Mouse (Mus musculus): ENCODE data around the gene Olfr1329. TPM values are rescaled to one million over a fixed set of nuclear protein-coding genes. Genes with fewer than 3 reads are reported as not detected.
"Not testable (repeated sequence)": the region's sequence is repeated elsewhere in the genome, so short reads cannot be mapped to it uniquely, and the experiment has no call there.

Gene Olfr1329
- not detected in 2 replicates for polyA plus RNA-seq (2015; fragmentation: Nextera tagmentation; extraction: Ambion mirVana)

DNA sequence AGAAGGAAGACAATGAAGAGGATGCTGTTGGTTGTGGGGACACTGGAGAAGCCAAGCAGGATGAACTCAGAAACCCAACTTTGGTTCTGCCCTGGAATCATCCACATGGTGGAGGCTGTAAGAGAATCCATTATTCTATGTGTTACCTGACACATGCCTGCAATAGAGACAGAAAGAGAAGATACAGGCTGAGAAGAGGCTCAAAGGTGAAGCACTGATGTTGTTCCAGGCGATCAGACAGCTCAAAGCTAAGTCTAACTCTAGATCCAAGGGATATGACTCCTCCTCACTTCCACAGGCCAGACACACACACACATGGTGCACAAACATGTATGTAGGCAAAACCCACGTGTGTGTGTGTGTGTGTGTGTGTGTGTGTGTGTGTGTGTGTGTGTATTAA is at the start of gene Olfr1329:
Gene Olfr1329 (minus strand): TSS at position 101 of the 400 bp plus-strand sequence.
- not testable (repeated sequence) for H3K4me3 ChIP-seq; H3K27ac ChIP-seq; H3K36me3 ChIP-seq (replicated peaks); H3K9me3 ChIP-seq; H3K4me1 ChIP-seq; H3K9ac ChIP-seq; H3K4me2 ChIP-seq; ATAC-seq (replicated peaks); H3K27me3 ChIP-seq (replicated peaks)
- 71% methylated on average over 2 of the region's 2 CpGs for WGBS

DNA sequence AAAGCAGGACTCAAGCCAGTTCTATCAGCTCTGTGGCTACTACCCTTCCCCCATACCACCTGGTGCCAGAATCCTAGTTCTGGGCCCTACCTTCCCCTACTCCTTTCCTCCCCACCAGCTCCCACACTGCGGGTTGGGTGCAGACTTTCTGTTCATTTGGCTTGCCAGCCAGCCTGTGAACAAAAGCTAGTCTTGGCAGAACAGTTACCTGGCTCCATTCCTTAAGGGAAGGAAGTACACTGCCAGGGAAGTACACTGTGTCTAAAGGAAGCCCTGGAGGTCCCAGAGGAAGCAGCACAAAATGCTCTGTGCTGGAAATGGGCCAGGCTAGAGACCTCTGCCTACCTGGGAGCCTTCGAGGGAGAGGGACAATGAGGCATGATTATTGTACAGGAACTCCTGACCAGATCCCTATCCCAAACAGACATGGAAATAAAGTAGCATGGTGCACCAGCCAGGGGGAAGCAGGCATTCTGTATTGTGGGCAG is 43.9 kb upstream of the Olfr1329 start, which contains the start of gene Lao1:
Gene Lao1 (plus strand): TSS at position 438 of the 488 bp plus-strand sequence.
- no peak within 1 kb of the TSS for H3K27ac ChIP-seq
- H3K4me1 ChIP-seq: no peaks in the 10 kb centered on the region
- no peaks in the 10 kb centered on the region for H3K27me3 ChIP-seq (replicated peaks)
- H3K9me3 ChIP-seq: no peaks in the 10 kb centered on the region
- H3K36me3 ChIP-seq (replicated peaks): no peaks in the 10 kb centered on the region
- no peak within 1 kb of the TSS for H3K9ac ChIP-seq
- WGBS: 82% methylated on average over 2 of the region's 2 CpGs
- no peak for ATAC-seq (replicated peaks)
- no peak within 1 kb of the TSS for H3K4me2 ChIP-seq
- no peak within 1 kb of the TSS for H3K4me3 ChIP-seq

DNA sequence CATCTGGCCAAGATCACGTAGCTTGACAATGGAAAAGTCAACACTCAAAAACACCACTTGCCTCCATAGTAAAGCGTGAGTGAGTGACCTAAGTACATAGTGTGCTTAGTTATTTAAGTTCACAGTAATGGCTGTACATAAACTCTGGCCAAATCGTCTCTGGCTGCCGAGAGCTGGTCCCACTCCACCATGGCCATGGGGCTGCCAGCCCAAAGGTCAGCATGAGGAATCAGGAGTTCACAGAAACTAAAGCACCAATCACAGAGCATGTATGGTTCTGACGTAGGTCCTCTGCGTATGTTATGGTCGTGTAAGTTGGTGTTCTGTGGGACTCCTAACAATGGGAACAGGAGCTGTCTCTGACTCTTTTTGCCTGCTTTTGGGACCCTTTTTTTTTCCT is 41.5 kb upstream of the Olfr1329 start:
- Histone ChIP-seq H3K4me1 (no peaks in the 10 kb centered on the region), H3K27ac (no peak overlapping the region), H3K9me3 (no peaks in the 10 kb centered on the region), H3K27me3 (replicated peaks) (no peaks in the 10 kb centered on the region), H3K4me3 (no peak overlapping the region), H3K4me2 (no peak overlapping the region), H3K36me3 (replicated peaks) (no peaks in the 10 kb centered on the region), H3K9ac (no peak overlapping the region)
- WGBS: 88% methylated on average over 7 of the region's 7 CpGs
- no peak for ATAC-seq (replicated peaks)

DNA sequence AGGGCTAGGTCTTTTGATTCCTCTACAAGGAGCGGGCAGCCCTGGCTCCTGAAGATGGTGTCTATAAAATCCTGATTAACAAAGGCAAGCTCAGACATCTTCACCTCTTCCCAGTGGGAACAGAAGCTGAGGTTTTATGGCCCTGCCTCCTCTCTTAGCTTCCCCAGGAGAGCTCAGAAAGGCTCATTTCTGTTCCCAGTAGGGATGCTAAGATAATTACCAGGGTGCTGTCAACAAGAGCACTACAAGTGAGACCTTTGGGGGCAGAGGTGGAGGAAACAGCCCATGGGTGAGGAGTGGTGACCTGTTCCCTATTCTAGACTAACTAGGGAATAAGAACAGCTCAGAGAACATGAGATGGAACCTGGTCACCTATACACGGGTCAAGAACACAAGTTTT is 21.2 kb upstream of the Olfr1329 start, which contains the start of gene Olfr1328:
Gene Olfr1328 (minus strand): TSS at position 101 of the 400 bp plus-strand sequence.
- no peaks in the 10 kb centered on the region for H3K4me1 ChIP-seq
- H3K9ac ChIP-seq: no peak within 1 kb of the TSS
- no peak within 1 kb of the TSS for H3K27ac ChIP-seq
- WGBS: 72% methylated on average over 2 of the region's 2 CpGs
- no peaks in the 10 kb centered on the region for H3K9me3 ChIP-seq
- ATAC-seq (replicated peaks): no peak
- H3K36me3 ChIP-seq (replicated peaks): no peaks in the 10 kb centered on the region
- no peaks in the 10 kb centered on the region for H3K27me3 ChIP-seq (replicated peaks)
- H3K4me3 ChIP-seq: no peak within 1 kb of the TSS
- no peak within 1 kb of the TSS for H3K4me2 ChIP-seq

DNA sequence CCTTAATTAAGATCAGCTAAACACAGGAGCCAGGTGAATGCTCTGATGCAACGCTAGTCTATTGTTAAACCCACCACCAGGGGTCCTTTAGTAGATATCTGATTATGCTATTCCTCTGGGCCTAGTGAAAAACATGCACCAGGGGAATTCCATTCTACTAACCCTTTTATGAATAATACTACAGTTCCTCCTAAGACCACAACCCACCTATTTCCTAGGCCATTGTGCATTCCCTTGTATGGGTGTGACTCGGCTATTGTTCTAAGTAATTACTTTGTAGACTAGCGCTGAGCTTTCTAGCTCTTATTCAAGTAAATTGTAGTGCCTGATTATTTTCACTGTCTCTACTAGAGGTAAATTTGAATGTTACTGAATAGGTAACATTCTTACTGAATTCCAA is 14.1 kb upstream of the Olfr1329 start:
- not testable (repeated sequence) for H3K4me1 ChIP-seq; H3K36me3 ChIP-seq (replicated peaks); ATAC-seq (replicated peaks); H3K4me3 ChIP-seq; H3K9me3 ChIP-seq; H3K27me3 ChIP-seq (replicated peaks); H3K9ac ChIP-seq; H3K4me2 ChIP-seq; H3K27ac ChIP-seq
- 68% methylated on average over 3 of the region's 3 CpGs for WGBS

DNA sequence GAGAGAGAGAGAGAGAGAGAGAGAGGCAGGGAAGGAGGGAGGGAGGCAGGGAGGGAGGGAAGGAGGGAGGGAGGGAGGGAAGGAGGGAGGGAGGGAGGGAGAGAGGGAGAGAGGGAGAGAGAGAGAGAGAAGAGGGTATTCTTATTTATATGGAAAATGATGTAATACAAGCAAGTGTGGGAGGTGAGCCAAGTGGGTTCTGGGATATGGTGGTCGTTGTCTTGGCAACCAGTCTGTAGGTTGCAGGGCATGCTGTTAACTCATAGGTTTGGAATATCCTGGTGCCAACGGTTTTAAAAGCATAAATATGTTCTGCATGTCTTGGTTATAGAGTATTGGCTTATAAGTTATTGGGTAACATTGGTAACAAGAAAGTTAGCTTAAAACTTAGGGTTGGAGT is 15.3 kb downstream of the Olfr1329 start:
- no peak overlapping the region for H3K4me2 ChIP-seq
- no peak for ATAC-seq (replicated peaks)
- H3K27ac ChIP-seq: no peak overlapping the region
- WGBS: 68% methylated on average over 2 of the region's 2 CpGs
- no peaks in the 10 kb centered on the region for H3K9me3 ChIP-seq
- H3K9ac ChIP-seq: no peak overlapping the region
- no peaks in the 10 kb centered on the region for H3K4me1 ChIP-seq
- H3K4me3 ChIP-seq: no peak overlapping the region
- no peaks in the 10 kb centered on the region for H3K27me3 ChIP-seq (replicated peaks)
- no peaks in the 10 kb centered on the region for H3K36me3 ChIP-seq (replicated peaks)

DNA sequence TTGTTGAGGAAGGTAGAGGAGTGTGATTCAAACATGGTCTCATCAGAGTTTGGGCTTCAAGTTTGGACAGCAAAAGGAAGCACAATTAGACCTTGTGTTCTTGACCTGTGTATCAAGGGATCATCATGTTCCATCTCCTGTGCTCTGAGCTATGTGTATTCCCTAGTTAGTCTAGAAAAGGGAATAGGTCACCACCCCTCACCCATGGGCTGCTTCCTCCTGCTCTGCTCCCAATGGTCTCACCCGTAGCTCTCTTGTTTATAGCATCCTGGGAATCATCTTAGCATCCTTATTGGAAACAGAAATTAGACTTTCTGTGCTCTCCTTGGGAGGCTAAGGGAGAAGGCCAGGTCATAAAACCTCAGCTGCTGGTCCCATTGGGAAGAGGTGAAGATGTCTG is 29.0 kb downstream of the Olfr1329 start, which contains the start of gene Olfr1330:
Gene Olfr1330 (plus strand): TSS at position 301 of the 400 bp plus-strand sequence.
- Histone ChIP-seq H3K36me3 (replicated peaks) (no peaks in the 10 kb centered on the region), H3K9ac (no peak within 1 kb of the TSS), H3K4me1 (no peaks in the 10 kb centered on the region), H3K4me3 (no peak within 1 kb of the TSS), H3K9me3 (no peaks in the 10 kb centered on the region), H3K4me2 (no peak within 1 kb of the TSS), H3K27me3 (replicated peaks) (no peaks in the 10 kb centered on the region), H3K27ac (no peak within 1 kb of the TSS)
- 95% methylated on average over 1 of the region's 1 CpGs for WGBS
- no peak for ATAC-seq (replicated peaks)

DNA sequence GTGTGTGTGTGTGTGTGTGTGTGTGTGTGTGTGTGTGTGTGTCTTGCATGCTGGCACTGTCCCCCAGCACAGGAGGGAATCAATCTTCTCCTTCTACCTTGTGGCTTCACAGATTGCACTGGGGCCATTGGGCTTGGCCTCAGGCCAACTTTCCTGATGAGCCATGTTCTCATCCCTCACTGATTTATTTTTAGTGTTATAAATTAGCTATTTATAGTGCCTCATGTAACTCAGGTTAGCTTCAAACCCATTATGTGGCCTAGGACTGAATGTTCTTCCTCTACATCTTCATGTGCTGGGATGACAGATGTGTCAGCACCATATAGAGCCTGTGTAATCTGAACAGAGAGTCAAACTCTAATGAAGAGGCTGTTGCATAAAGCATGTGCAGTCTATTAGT is 49.7 kb downstream of the Olfr1329 start:
- H3K4me3 ChIP-seq: no peak overlapping the region
- no peaks in the 10 kb centered on the region for H3K9me3 ChIP-seq
- no peak for ATAC-seq (replicated peaks)
- H3K36me3 ChIP-seq (replicated peaks): no peaks in the 10 kb centered on the region
- no peak overlapping the region for H3K4me2 ChIP-seq
- H3K4me1 ChIP-seq: no peaks in the 10 kb centered on the region
- no peak overlapping the region for H3K27ac ChIP-seq
- no peak overlapping the region for H3K9ac ChIP-seq
- no peaks in the 10 kb centered on the region for H3K27me3 ChIP-seq (replicated peaks)

Other genes starting within 250 kb of the Olfr1329 start
- gene Olfr1342, start 224.7 kb downstream of the Olfr1329 start, polyA plus RNA-seq (2015; fragmentation: Nextera tagmentation; extraction: Ambion mirVana): not detected in 2 replicates
- not detected in 2 replicates for gene Olfr1341, start 213.9 kb downstream of the Olfr1329 start, polyA plus RNA-seq (2015; fragmentation: Nextera tagmentation; extraction: Ambion mirVana)
- not detected in 2 replicates for gene Olfr1340, start 197.3 kb downstream of the Olfr1329 start, polyA plus RNA-seq (2015; fragmentation: Nextera tagmentation; extraction: Ambion mirVana)
- not detected in 2 replicates for gene Olfr1339, start 185.3 kb downstream of the Olfr1329 start, polyA plus RNA-seq (2015; fragmentation: Nextera tagmentation; extraction: Ambion mirVana)
- gene Olfr1338, start 158.7 kb downstream of the Olfr1329 start, polyA plus RNA-seq (2015; fragmentation: Nextera tagmentation; extraction: Ambion mirVana): not detected in 2 replicates
- not detected in 2 replicates for gene Olfr1337, start 134.9 kb downstream of the Olfr1329 start, polyA plus RNA-seq (2015; fragmentation: Nextera tagmentation; extraction: Ambion mirVana)
- gene Olfr1335, start 107.5 kb downstream of the Olfr1329 start, polyA plus RNA-seq (2015; fragmentation: Nextera tagmentation; extraction: Ambion mirVana): not detected in 2 replicates
- gene Olfr1333, start 81.2 kb downstream of the Olfr1329 start, polyA plus RNA-seq (2015; fragmentation: Nextera tagmentation; extraction: Ambion mirVana): not detected in 2 replicates
- gene Olfr1331, start 52.8 kb downstream of the Olfr1329 start, polyA plus RNA-seq (2015; fragmentation: Nextera tagmentation; extraction: Ambion mirVana): not detected in 2 replicates
- gene Olfr1330, start 28.9 kb downstream of the Olfr1329 start, polyA plus RNA-seq (2015; fragmentation: Nextera tagmentation; extraction: Ambion mirVana): not detected in 2 replicates
- not detected in 2 replicates for gene Olfr1328, start 21.1 kb upstream of the Olfr1329 start, polyA plus RNA-seq (2015; fragmentation: Nextera tagmentation; extraction: Ambion mirVana)
- not detected in 2 replicates for gene Lao1, start 44.1 kb upstream of the Olfr1329 start, polyA plus RNA-seq (2015; fragmentation: Nextera tagmentation; extraction: Ambion mirVana)
- gene Slc2a1, start 191.2 kb upstream of the Olfr1329 start, polyA plus RNA-seq (2015; fragmentation: Nextera tagmentation; extraction: Ambion mirVana): 96.1 and 97.6 TPM in 2 replicates

Measured in midbrain, embryonic 15.5 days (tissue).